Mouse (Mus musculus) G1E (cell line): ENCODE measurements around the gene Iqcd. TPM values are rescaled to one million over a fixed set of nuclear protein-coding genes. Genes with fewer than 3 reads are reported as not detected.

ENCODE experiments used
- ATAC-seq: 2 replicates; pipeline ENCODE4 v1.8.0; 2016; ENCODE audit warnings: mild to moderate bottlenecking; ENCODE audit not compliant: insufficient number of reproducible peaks, poor library complexity, low FRiP score, severe bottlenecking; ENCODE audit errors: extremely low read depth
- DNase-seq: peaks from one replicate; pipeline ENCODE4 v3.0.0; 2012; ENCODE audit warnings: low spot score
- H3K27me3 ChIP-seq: 2 replicates; pipeline ENCODE4 v1.6.1; 2012; ENCODE audit warnings: mild to moderate bottlenecking, low read length, inconsistent platforms; ENCODE audit not compliant: insufficient read depth
- H3K36me3 ChIP-seq: replicated peaks from 2 replicates; pipeline ENCODE3; 2012; ENCODE audit warnings: mild to moderate bottlenecking, inconsistent platforms
- H3K4me1 ChIP-seq: 2 replicates; pipeline ENCODE4 v1.6.1; 2012; ENCODE audit warnings: low read depth, low read length, inconsistent platforms, mixed read lengths; ENCODE audit not compliant: insufficient read depth
- H3K4me3 ChIP-seq: 2 replicates; pipeline ENCODE4 v1.5.1; 2012; ENCODE audit warnings: low read depth, mild to moderate bottlenecking, inconsistent platforms, low read length, moderate library complexity, mixed read lengths
- H3K9me3 ChIP-seq: replicated peaks from 2 replicates; pipeline ENCODE4 v1.6.1; 2012; ENCODE audit warnings: inconsistent platforms
- CTCF ChIP-seq: IDR thresholded peaks from 2 replicates; pipeline ENCODE4 v1.5.1; 2012; ENCODE audit warnings: low read depth, low read length, inconsistent platforms, mixed read lengths
- GATA1 ChIP-seq: IDR thresholded peaks from 2 replicates; pipeline ENCODE4 v1.6.1; 2012; ENCODE audit warnings: borderline replicate concordance, low read length, inconsistent platforms, mixed read lengths
- GATA2 ChIP-seq: IDR thresholded peaks from 2 replicates; pipeline ENCODE4 v1.6.1; 2012; ENCODE audit warnings: low read depth, low read length, inconsistent platforms, borderline replicate concordance
- POLR2AphosphoS5 ChIP-seq: IDR thresholded peaks from 2 replicates; pipeline ENCODE4 v1.6.1; 2012; ENCODE audit warnings: low read depth, low read length, inconsistent platforms; ENCODE audit not compliant: insufficient replicate concordance
- TAL1 ChIP-seq: conservative IDR thresholded peaks from 2 replicates; pipeline ENCODE4 v1.6.1; 2012; ENCODE audit warnings: low read depth, low read length, inconsistent platforms, mixed read lengths
- polyA plus RNA-seq: library from polyadenylated mRNA; stranded (reverse); fragments of >175 nt; gene quantifications from 2 replicates; pipeline ENCODE4 v1.2.3, GENCODE M21; 2012
- total RNA-seq, 2 experiments: library from RNA; stranded (forward) in 1 of 2; stranded (reverse) in 1 of 2; fragments of 200-1000 nt in 1 of 2; fragments of >200 nt in 1 of 2; fragmentation: Nextera tagmentation in 1 of 2; gene quantifications; 2 replicates each; pipeline ENCODE4 v1.2.3; 2014 to 2017

Iqcd gene
- total and polyA plus RNA-seq, 3 experiments: 0.60 to 1.2 TPM; not detected in 1

GRCm38 (mm10) chr5:120586741-120587615, 1.8 kb upstream of the Iqcd start:
- ATAC-seq (no peak), DNase-seq (no peak)
- peaks cover 41% of the 10 kb centered on the region for H3K36me3 ChIP-seq
- H3K9me3 ChIP-seq: peaks cover 5% of the 10 kb centered on the region; the same call in 1 of the 2 replicates
- H3K27me3 ChIP-seq: no peaks in the 10 kb centered on the region
- TF ChIP-seq GATA2 (no peak), GATA1 (no peak), CTCF (no peak), POLR2AphosphoS5 (no peak), TAL1 (no peak)
- peaks cover 60% of the 10 kb centered on the region for H3K4me1 ChIP-seq
- peak overlapping the region; percentile 84; the same call in 1 of the 2 replicates for H3K4me3 ChIP-seq

- no peak for DNase-seq
- H3K4me3 ChIP-seq: peak overlapping the region; percentile 84
- peaks cover 5% of the 10 kb centered on the region; the same call in 1 of the 2 replicates for H3K9me3 ChIP-seq
- ATAC-seq: no peak; the same call in 1 of the 2 replicates
- H3K36me3 ChIP-seq: peaks cover 36% of the 10 kb centered on the region
- no peaks in the 10 kb centered on the region for H3K27me3 ChIP-seq
- no peak for TF ChIP-seq GATA2
- TF ChIP-seq TAL1: no peak
- no peak for TF ChIP-seq CTCF
- no peak for TF ChIP-seq GATA1
- TF ChIP-seq POLR2AphosphoS5: no peak
- peaks cover 66% of the 10 kb centered on the region for H3K4me1 ChIP-seq
Measured at GRCm38 (mm10) chr5:120587616-120587926, 1.2 kb upstream of the Iqcd start.

GRCm38 (mm10) chr5:120587940-120588568, 762 bp upstream of the Iqcd start:
- peaks cover 5% of the 10 kb centered on the region; the same call in 1 of the 2 replicates for H3K9me3 ChIP-seq
- peaks cover 33% of the 10 kb centered on the region for H3K36me3 ChIP-seq
- no peaks in the 10 kb centered on the region for H3K27me3 ChIP-seq
- no peak for DNase-seq
- TF ChIP-seq POLR2AphosphoS5: no peak
- TF ChIP-seq TAL1: no peak
- no peak for TF ChIP-seq GATA1
- no peak for TF ChIP-seq CTCF
- no peak for TF ChIP-seq GATA2
- no peak for ATAC-seq
- H3K4me1 ChIP-seq: peaks cover 69% of the 10 kb centered on the region
- peak overlapping the region; percentile 84 for H3K4me3 ChIP-seq

- DNase-seq: no peak
Measured at GRCm38 (mm10) chr5:120590356-120591010, 1.7 kb downstream of the Iqcd start.

GRCm38 (mm10) chr5:120592141-120592540, 3.3 kb downstream of the Iqcd start:
- H3K27me3 ChIP-seq: no peaks in the 10 kb centered on the region
- H3K4me1 ChIP-seq: peaks cover 64% of the 10 kb centered on the region
- DNase-seq: no peak
- H3K36me3 ChIP-seq: peaks cover 2% of the 10 kb centered on the region
- peak; percentile 13; the same call in 1 of the 2 replicates for TF ChIP-seq CTCF
- no peak for TF ChIP-seq POLR2AphosphoS5
- no peak for TF ChIP-seq GATA1
- no peak for ATAC-seq
- H3K9me3 ChIP-seq: peaks cover 5% of the 10 kb centered on the region; the same call in 1 of the 2 replicates
- H3K4me3 ChIP-seq: no peak overlapping the region

More at GRCm38 (mm10) chr5:120590356-120591010, 1.7 kb downstream of the Iqcd start:
- H3K27me3 ChIP-seq: no peaks in the 10 kb centered on the region
- H3K36me3 ChIP-seq: peaks cover 11% of the 10 kb centered on the region
- no peak overlapping the region for H3K4me3 ChIP-seq
- peaks cover 65% of the 10 kb centered on the region for H3K4me1 ChIP-seq
- no peak for ATAC-seq
- TF ChIP-seq CTCF: peak; percentile 45
- no peak for TF ChIP-seq POLR2AphosphoS5
- TF ChIP-seq GATA2: no peak
- H3K9me3 ChIP-seq: peaks cover 5% of the 10 kb centered on the region; the same call in 1 of the 2 replicates

GRCm38 (mm10) chr5:120594485-120594884, 5.7 kb downstream of the Iqcd start:
- TF ChIP-seq GATA1: no peak
- no peak for TF ChIP-seq GATA2
- TF ChIP-seq CTCF: no peak
- TF ChIP-seq POLR2AphosphoS5: no peak
- TF ChIP-seq TAL1: no peak
- Histone ChIP-seq H3K4me3 (no peak overlapping the region), H3K27me3 (no peaks in the 10 kb centered on the region), H3K36me3 (peaks cover 2% of the 10 kb centered on the region), H3K9me3 (peaks cover 5% of the 10 kb centered on the region; the same call in 1 of the 2 replicates), H3K4me1 (peaks cover 65% of the 10 kb centered on the region)
- ATAC-seq (no peak), DNase-seq (no peak)
